Mouse (Mus musculus) brain, embryonic 14.5 days (tissue): ENCODE results near the gene Slfn9. TPM values are rescaled to one million over a fixed set of nuclear protein-coding genes. Genes with fewer than 3 reads are reported as not detected.
"Not testable (repeated sequence)": the region's sequence is repeated elsewhere in the genome, so short reads cannot be mapped to it uniquely, and the experiment has no call there.

Source experiments
- DNase-seq: peaks from one replicate; pipeline ENCODE4 v3.0.0-alpha.2; 2011; ENCODE audit warnings: low read depth
- CTCF ChIP-seq: fragments of 200-500 bp; IDR thresholded peaks from 2 replicates; pipeline ENCODE4 v1.5.1; 2012; ENCODE audit warnings: inconsistent platforms, mild to moderate bottlenecking, moderate library complexity, borderline replicate concordance; ENCODE audit not compliant: insufficient read depth, insufficient read length; ENCODE audit errors: extremely low read depth
- POLR2A ChIP-seq: fragments of 200-500 bp; IDR thresholded peaks from 2 replicates; pipeline ENCODE4 v1.6.1; 2012; ENCODE audit warnings: mild to moderate bottlenecking, inconsistent platforms, borderline replicate concordance; ENCODE audit not compliant: poor library complexity, insufficient read depth, insufficient read length, severe bottlenecking; ENCODE audit errors: extremely low read depth
- polyA plus RNA-seq: library from polyadenylated mRNA; depleted of rRNA; stranded (reverse); fragments of >200 nt; gene quantifications from 2 replicates; pipeline ENCODE4 v1.2.3, GENCODE M21; 2012; rRNA removed

The Slfn9 gene
- 2.3 TPM in 2 replicates for polyA plus RNA-seq

- TF ChIP-seq POLR2A = no peak
- TF ChIP-seq CTCF = no peak
- DNase-seq = peak; percentile 64
Observed at GRCm38 (mm10) chr11:82991469-82992166, at the start of gene Slfn9. Gene Slfn9, minus strand, starts transcription at chr11:82991830.

GRCm38 (mm10) chr11:83041000-83041399, 49.4 kb upstream of the Slfn9 start:
- no peak for DNase-seq
- TF ChIP-seq CTCF = no peak
- no peak for TF ChIP-seq POLR2A

GRCm38 (mm10) chr11:83040325-83040724, 48.7 kb upstream of the Slfn9 start:
- DNase-seq = peak; percentile 3
- no peak for TF ChIP-seq CTCF
- TF ChIP-seq POLR2A = no peak

DNA sequence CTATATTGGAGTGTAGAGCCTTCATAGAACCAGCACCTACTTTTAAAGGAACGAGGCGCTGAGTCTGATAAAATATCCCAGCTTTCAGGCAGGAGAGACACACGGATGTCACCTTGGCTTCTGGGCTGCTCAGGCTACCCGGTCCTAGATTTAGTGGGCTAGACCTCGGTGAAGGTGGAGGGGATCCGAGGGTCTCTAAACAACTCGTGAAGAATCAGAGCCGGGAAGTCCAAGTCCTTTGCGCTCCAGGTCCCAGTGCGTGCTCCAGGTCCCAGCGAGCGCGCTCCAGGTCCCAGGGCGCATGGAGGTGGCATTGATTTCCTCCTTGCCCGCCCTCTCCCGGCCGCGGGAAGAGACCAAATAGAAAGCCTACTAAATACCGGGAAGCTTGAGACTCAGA, 48.2 kb upstream of the Slfn9 start:
- TF ChIP-seq POLR2A (no peak), CTCF (no peak)
- no peak for DNase-seq

- DNase-seq = no peak
Observed at GRCm38 (mm10) chr11:83039156-83039555, 47.5 kb upstream of the Slfn9 start.

GRCm38 (mm10) chr11:83038686-83039085, 47.1 kb upstream of the Slfn9 start:
- not testable (repeated sequence) for DNase-seq

More at GRCm38 (mm10) chr11:83039156-83039555, 47.5 kb upstream of the Slfn9 start:
- TF ChIP-seq CTCF = no peak
- no peak for TF ChIP-seq POLR2A

- peak; percentile 1 for DNase-seq
Observed at GRCm38 (mm10) chr11:83020621-83021020, 29.0 kb upstream of the Slfn9 start, which contains the start of gene Slfn8. Gene Slfn8, minus strand, starts transcription at chr11:83020810.

DNA sequence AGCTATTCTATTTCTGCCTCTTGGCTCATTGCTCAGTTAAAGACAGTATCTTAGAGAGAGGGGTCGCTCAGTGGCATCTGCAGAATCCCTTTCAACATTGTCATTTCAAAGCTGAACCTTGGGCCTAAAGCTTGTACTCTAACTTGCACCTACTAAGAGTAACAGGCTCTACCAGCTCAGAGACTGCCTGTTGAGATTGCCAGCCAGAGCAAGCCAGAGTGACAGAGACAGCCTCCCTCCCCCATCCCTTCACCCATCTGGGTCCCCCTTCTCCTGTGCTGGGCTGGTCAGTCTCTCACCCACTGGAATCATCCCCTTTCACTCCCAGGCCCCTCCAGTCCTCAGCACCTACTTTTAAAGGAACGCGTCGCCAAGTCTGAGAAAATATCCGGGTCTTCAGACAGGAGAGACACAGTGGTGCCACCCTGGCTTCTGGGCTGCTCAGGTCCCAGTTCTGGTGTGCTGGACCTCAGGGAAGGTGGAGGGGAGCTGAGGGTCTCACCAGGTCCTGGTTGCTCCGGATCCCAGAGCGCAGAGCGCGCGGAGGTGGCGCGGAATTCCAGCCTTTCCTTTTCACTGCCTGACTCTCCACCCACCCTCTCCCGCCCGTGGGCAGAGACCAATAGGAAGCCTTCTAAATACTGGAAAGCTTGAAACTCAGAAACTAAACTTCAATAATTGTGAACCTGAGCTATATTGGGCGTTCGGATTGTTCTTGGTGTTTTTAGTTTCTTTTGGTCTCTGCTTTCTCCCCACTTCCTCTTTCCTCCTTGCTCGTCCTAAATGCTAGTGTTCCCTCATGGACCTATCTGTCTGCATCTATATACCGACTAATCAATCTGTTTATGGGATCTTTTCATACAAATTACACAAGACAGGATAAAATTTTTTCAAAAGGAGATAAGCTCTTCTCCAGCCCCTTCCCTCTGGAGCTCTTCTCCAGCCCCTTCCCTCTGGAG, 28.2 kb upstream of the Slfn9 start:
- not testable (repeated sequence) for DNase-seq

More at GRCm38 (mm10) chr11:83020621-83021020, 29.0 kb upstream of the Slfn9 start, which contains the start of gene Slfn8:
- TF ChIP-seq POLR2A = no peak
- no peak for TF ChIP-seq CTCF

DNA sequence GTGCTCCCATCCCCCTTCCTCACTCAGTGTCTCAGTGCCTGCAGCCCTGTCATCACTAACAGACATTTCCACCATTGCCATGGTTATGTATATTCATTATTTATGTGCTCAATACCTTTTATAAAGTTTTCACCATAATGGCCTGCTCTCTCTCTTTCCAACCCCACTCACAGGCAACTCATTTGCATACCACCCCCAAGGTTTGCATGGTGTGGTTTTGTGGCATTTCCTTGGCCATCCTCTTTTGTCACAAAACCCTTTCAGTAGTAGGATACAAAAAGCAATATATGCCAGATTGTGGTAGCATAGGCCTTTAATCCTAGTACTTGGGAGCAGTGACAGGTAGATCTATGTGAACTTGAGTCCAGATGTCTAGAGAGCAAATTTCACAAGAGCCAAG, 24.5 kb upstream of the Slfn9 start:
- DNase-seq = no peak
- TF ChIP-seq POLR2A (no peak), CTCF (no peak)

- DNase-seq = no peak
- no peak for TF ChIP-seq POLR2A
- no peak for TF ChIP-seq CTCF
Observed at GRCm38 (mm10) chr11:83013356-83013755, 21.7 kb upstream of the Slfn9 start.

DNA sequence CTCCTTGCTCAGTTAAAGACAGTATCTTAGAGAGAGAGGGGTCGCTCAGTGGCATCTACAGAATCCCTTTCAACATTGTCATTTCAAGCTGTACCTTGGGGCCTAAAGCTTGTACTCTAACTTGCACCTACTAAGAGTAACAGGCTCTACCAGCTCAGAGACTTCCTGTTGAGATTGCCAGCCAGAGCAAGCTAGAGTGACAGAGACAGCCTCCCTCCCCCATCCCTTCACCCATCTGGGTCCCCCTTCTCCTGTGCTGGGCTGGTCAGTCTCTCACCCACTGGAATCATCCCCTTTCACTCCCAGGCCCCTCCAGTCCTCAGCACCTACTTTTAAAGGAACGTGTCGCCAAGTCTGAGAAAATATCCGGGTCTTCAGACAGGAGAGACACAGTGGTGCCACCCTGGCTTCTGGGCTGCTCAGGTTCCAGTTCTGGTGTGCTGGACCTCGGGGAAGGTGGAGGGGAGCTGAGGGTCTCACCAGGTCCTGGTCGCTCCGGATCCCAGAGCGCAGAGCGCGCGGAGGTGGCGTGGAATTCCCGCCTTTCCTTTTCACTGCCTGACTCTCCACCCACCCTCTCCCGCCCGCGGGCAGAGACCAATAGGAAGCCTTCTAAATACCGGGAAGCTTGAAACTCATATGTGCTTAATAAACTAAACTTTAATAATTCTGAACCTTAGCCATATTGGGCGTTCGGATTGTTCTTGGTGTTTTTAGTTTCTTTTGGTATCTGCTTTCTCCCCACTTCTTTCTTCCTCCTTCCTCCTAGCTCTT, 831 bp downstream of the Slfn9 start:
- DNase-seq = peak; percentile 68
